18 mouse cellular contexts compared by ENCODE assay signal in the genomic region with DNA sequence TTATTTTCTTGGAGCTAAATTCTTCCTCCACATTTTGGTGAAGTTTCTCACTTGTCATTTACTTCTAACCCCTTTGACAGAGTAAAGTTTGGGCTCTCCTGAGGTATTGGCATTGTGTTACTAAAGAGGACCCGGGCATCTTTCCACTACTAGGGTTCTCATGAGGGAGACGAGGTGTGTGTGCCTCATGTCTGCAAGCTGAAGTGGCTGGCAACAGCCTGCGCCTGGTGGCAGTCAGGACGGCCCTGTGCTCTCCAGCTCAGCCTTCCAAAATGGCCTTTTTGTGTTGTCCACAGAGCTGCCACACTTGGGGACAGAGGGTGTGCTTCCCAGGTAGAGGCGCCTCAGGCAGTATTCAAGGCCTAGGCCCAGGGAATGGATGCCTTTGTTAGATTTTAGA.
"Had no signal": no experiment of that assay in that cellular context is flagged by ENCODE, and none has a peak within 500 bp of the region (broad histone marks: within the 10 kb centered on the region; RNA-seq: fewer than 3 reads in every experiment).

No protein-coding gene starts in this region.

- ATAC-seq: midbrain, embryonic 13.5 days; midbrain, embryonic 16.5 days had no signal

- H3K27ac ChIP-seq: kidney, postnatal 0 days; limb, embryonic 13.5 days; liver, embryonic 13.5 days; midbrain, embryonic 13.5 days; neural tube, embryonic 13.5 days; stomach, embryonic 15.5 days had no signal

- H3K9ac ChIP-seq: limb, embryonic 13.5 days; liver, embryonic 13.5 days; midbrain, embryonic 13.5 days; neural tube, embryonic 13.5 days; stomach, embryonic 15.5 days had no signal

- DNase-seq: kidney, adult 2 months; kidney, postnatal 25 days; left cerebral cortex, postnatal 4 days; liver, embryonic 13.5 days; lung, adult 2 months; lung, postnatal 14 days; lung, postnatal 4 days; retina, postnatal 1 day; right cerebral cortex, postnatal 25 days; spleen, adult 18-20 months; thymus, postnatal 25 days had no signal

- H3K4me3 ChIP-seq: limb, embryonic 13.5 days; liver, embryonic 13.5 days; midbrain, embryonic 13.5 days; myocyte; neural tube, embryonic 13.5 days; stomach, embryonic 15.5 days had no signal

- H3K4me2 ChIP-seq: limb, embryonic 13.5 days; liver, embryonic 13.5 days; midbrain, embryonic 13.5 days; neural tube, embryonic 13.5 days; stomach, embryonic 15.5 days had no signal

- H3K36me3 ChIP-seq: limb, embryonic 13.5 days; midbrain, embryonic 13.5 days; neural tube, embryonic 13.5 days; stomach, embryonic 15.5 days had no signal

- H3K27me3 ChIP-seq: limb, embryonic 13.5 days; liver, embryonic 13.5 days; midbrain, embryonic 13.5 days; neural tube, embryonic 13.5 days; stomach, embryonic 15.5 days had no signal

- H3K9me3 ChIP-seq: limb, embryonic 13.5 days; liver, embryonic 13.5 days; midbrain, embryonic 13.5 days; neural tube, embryonic 13.5 days; stomach, embryonic 15.5 days had no signal
